Mouse (Mus musculus) left cerebral cortex, postnatal 14 days (tissue): Measurements from ENCODE around the gene Eipr1. TPM values are rescaled to one million over a fixed set of nuclear protein-coding genes. Genes with fewer than 3 reads are reported as not detected.

Source experiments
- DNase-seq, 2 experiments: peaks; one replicate each; pipeline ENCODE4 v3.0.0; 2021 to 2022; ENCODE audit warnings: low spot score in 2 of 2, mixed read lengths in 1 of 2
- intact Hi-C: fragments of 180-260 bp; cut with DNase I; formaldehyde crosslinking; loops from one replicate; pipeline ENCODE4 v1.15.1; 2025
- total RNA-seq, 2 experiments: library from RNA; stranded (reverse); gene quantifications; 2 replicates each; pipeline ENCODE4 v1.2.3; 2021

Gene Eipr1
- total RNA-seq, 2 experiments from 2014 or later, result 59.7 to 60.1 TPM

GRCm38 (mm10) chr12:28860264-28860560 is 108.6 kb downstream of the Eipr1 start:
- peak in 1 of 2 experiments; percentile 63 for DNase-seq
- intact Hi-C loops, result no loop called here

- peak in 1 of 2 experiments; percentile 37 for DNase-seq
- intact Hi-C loops, result no loop called here
Measured at GRCm38 (mm10) chr12:28863260-28863659, 111.7 kb downstream of the Eipr1 start.

- no peak for DNase-seq
- intact Hi-C loops, result no loop called here
Measured at GRCm38 (mm10) chr12:28866121-28866520, 114.5 kb downstream of the Eipr1 start.

GRCm38 (mm10) chr12:28868794-28869193 is 117.2 kb downstream of the Eipr1 start:
- intact Hi-C loops, result no loop called here

GRCm38 (mm10) chr12:28872271-28872670 is 120.7 kb downstream of the Eipr1 start:
- DNase-seq, result peak; percentile 85 to 95
- intact Hi-C loops, result loop anchor here (5.0 kb wide), 1 partner anchor 100 kb away; no protein-coding TSS in a partner anchor

More at GRCm38 (mm10) chr12:28868794-28869193, 117.2 kb downstream of the Eipr1 start:
- peak; percentile 19 to 63 for DNase-seq

- intact Hi-C loops, result loop anchor here (5.0 kb wide), 1 partner anchor 97 kb away; no protein-coding TSS in a partner anchor
- peak; percentile 54 to 56 for DNase-seq
Measured at GRCm38 (mm10) chr12:28874781-28875251, 123.2 kb downstream of the Eipr1 start.

GRCm38 (mm10) chr12:28875471-28875870 is 123.9 kb downstream of the Eipr1 start:
- DNase-seq, result no peak
- intact Hi-C loops, result no loop called here

GRCm38 (mm10) chr12:28880471-28880870 is 128.9 kb downstream of the Eipr1 start:
- intact Hi-C loops, result no loop called here
- DNase-seq, result no peak

GRCm38 (mm10) chr12:28887712-28888111 is 136.1 kb downstream of the Eipr1 start:
- intact Hi-C loops, result no loop called here

GRCm38 (mm10) chr12:28889068-28889674 is 137.6 kb downstream of the Eipr1 start:
- intact Hi-C loops, result no loop called here
- DNase-seq, result no peak

More at GRCm38 (mm10) chr12:28887712-28888111, 136.1 kb downstream of the Eipr1 start:
- peak in 1 of 2 experiments; percentile 47 for DNase-seq

- no peak for DNase-seq
- intact Hi-C loops, result loop anchor here (10.0 kb wide), 1 partner anchor 233 kb away; no protein-coding TSS in a partner anchor
Measured at GRCm38 (mm10) chr12:28891523-28891922, 139.9 kb downstream of the Eipr1 start.

- intact Hi-C loops, result loop anchor here (10.0 kb wide), 1 partner anchor 228 kb away; no protein-coding TSS in a partner anchor
- DNase-seq, result peak in 1 of 2 experiments; percentile 49
Measured at GRCm38 (mm10) chr12:28896577-28896976, 145.0 kb downstream of the Eipr1 start.

- DNase-seq, result no peak
- intact Hi-C loops, result loop anchor here (10.0 kb wide), 1 partner anchor 226 kb away; no protein-coding TSS in a partner anchor
Measured at GRCm38 (mm10) chr12:28898307-28898706, 146.7 kb downstream of the Eipr1 start.

GRCm38 (mm10) chr12:28899696-28900095 is 148.1 kb downstream of the Eipr1 start:
- intact Hi-C loops, result loop anchor here (10.0 kb wide), 1 partner anchor 225 kb away; no protein-coding TSS in a partner anchor
- DNase-seq, result no peak

GRCm38 (mm10) chr12:28900341-28900740 is 148.7 kb downstream of the Eipr1 start:
- no peak for DNase-seq
- intact Hi-C loops, result no loop called here

- intact Hi-C loops, result no loop called here
- DNase-seq, result no peak
Measured at GRCm38 (mm10) chr12:28902132-28902531, 150.5 kb downstream of the Eipr1 start.

- intact Hi-C loops, result no loop called here
- DNase-seq, result no peak
Measured at GRCm38 (mm10) chr12:28903082-28903481, 151.5 kb downstream of the Eipr1 start.

- intact Hi-C loops, result no loop called here
- DNase-seq, result no peak
Measured at GRCm38 (mm10) chr12:28905486-28905885, 153.9 kb downstream of the Eipr1 start.

- no peak for DNase-seq
Measured at GRCm38 (mm10) chr12:28906016-28906415, 154.4 kb downstream of the Eipr1 start.

GRCm38 (mm10) chr12:28906809-28907297 is 155.2 kb downstream of the Eipr1 start:
- no peak for DNase-seq
- intact Hi-C loops, result no loop called here

More at GRCm38 (mm10) chr12:28906016-28906415, 154.4 kb downstream of the Eipr1 start:
- intact Hi-C loops, result no loop called here

GRCm38 (mm10) chr12:28907814-28908213 is 156.2 kb downstream of the Eipr1 start:
- intact Hi-C loops, result no loop called here
- no peak for DNase-seq
